Mouse (Mus musculus): Measurements from ENCODE around the gene Pawr.
"Not testable (repeated sequence)": the region's sequence is repeated elsewhere in the genome, so short reads cannot be mapped to it uniquely, and the experiment has no call there.

Pawr gene

DNA sequence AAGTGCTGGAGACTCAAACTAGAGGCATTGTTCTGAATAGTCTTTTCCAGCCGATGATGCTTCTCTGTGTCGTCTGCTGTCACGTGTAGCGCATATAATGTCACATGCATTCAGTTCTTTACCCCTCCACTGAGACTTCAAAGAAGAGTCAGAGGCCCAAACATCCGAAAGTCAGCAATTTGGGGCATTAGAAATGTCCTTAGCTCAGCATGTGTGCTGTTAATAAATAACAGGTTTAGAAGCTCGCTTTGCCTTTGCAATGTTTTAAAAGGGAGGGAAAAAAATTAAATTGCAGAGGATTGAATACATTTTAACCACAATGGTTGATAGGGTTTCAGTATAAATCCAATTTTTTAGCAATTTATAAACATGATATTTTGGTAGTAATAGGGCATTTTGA is 18.1 kb upstream of the Pawr start:
- no peak for DNase-seq (ENCODE audit: low spot score in 2 of 2)

DNA sequence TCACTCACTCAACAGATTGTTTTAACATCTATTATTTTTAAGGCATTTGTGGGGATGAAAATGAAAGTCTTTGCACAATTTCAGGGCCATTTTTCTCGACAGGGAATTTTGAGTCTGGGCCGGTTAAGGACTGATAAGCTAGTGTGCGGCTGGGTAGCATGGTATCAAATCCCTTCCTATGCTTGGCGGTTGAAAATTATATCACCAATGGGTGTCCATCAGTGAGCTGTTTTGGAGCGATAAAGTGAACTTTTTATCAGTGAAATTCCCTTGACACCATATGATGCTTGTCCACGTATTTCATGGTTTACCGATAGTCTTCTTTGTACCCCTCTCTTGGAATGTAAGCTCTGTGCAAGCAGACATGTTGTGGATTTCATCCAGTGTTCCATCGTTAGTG is 17.5 kb upstream of the Pawr start:
- DNase-seq (ENCODE audit: low spot score in 2 of 2) = no peak

DNA sequence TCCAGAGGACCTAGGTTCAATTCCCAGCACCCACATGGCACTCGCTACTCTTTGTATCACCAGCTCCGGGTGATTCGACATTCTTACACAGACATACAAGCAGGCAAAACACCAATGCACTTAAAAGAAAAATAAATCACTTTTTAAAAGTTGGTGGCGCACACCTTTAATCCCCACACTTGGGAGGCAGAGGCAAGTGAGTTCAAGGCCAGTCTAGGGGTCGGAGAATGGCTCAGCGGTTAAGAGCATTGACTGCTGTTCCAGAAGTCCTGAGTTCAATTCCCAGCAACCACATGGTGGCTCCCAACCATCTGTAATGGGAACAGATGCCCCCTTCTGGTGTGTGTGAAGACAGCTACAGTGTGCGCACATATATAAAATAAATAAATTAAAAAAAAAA is 16.7 kb upstream of the Pawr start:
- DNase-seq (ENCODE audit: low spot score in 2 of 2) = no peak

DNA sequence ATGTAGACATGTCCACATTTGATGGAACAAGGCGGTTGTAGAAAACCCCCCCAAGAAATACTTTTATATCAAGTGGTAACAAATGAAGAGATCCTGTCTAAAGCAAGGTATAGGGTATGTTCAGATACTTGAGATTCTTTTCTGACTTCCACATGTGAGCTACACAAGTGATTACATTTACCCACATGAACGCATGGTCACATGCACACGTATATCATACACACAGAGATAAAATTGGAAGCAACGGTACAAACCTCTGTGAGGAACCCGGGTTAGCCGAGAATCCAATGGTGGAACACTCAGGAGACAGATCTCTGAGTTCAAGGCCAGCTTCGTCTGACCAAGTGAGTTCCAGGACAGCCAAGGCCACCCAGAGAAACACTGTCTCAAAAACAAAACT is 3.6 kb upstream of the Pawr start:
- DNase-seq (ENCODE audit: low spot score in 2 of 2) = no peak

DNA sequence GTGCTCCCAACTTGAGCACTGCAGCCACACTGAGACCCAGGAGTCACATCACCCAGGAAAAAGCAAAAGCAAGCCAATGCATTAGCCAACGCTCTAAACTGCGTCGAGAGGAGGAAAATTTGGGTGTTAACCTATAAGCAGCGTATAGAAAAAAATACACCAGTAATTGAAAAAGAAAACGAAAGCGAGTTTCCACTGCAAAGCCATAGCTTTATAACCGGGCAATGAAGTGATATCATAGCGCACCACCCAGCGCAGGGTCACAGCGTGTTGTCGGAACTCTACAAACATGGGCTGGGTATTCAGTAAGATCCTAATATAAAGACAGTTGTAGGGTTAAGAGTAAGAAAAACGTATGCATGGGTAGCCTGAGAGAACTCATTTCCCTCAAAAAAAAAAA is 2.9 kb upstream of the Pawr start:
- DNase-seq (ENCODE audit: low spot score in 2 of 2) = no peak

DNA sequence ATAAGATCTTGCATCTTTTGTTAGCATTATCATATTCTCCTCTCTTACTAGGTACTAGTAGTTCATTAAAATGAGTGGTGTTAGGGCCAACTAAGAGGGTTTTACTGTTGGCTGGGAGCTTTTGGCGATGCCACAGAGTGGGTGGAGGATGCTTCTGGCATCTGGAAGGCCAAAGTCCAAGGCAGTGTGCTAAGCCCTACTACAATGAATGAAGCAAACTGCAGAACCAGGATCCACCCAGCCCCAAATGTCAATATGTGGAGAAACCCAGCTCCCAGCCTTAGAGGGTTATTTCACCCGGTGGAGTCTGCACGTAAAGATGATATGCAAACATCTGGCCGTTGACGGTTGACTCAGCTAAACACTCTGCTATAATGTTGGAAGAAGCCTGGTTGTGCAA is 2.1 kb upstream of the Pawr start:
- no peak for DNase-seq (ENCODE audit: low spot score in 2 of 2)

DNA sequence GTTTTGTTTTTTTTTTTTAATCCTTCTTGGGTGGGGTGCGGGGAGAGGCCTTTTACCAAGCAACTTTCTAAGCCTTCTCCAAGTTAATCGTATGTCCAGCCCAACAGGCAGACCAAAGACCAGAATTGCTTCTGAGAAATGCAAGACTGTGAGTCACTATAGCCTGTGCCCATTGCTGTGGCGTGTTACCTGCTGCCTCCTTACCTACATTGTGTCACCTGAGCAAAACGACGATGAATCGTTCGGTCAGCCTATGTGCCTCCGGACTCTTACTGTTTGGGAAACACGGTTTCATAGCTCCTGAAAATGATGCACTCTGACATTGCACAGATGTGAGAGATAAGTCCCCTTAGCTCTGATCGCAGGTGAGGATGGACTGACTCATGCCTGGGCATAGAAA is 957 bp upstream of the Pawr start:
- DNase-seq (ENCODE audit: low spot score in 2 of 2) = no peak

DNA sequence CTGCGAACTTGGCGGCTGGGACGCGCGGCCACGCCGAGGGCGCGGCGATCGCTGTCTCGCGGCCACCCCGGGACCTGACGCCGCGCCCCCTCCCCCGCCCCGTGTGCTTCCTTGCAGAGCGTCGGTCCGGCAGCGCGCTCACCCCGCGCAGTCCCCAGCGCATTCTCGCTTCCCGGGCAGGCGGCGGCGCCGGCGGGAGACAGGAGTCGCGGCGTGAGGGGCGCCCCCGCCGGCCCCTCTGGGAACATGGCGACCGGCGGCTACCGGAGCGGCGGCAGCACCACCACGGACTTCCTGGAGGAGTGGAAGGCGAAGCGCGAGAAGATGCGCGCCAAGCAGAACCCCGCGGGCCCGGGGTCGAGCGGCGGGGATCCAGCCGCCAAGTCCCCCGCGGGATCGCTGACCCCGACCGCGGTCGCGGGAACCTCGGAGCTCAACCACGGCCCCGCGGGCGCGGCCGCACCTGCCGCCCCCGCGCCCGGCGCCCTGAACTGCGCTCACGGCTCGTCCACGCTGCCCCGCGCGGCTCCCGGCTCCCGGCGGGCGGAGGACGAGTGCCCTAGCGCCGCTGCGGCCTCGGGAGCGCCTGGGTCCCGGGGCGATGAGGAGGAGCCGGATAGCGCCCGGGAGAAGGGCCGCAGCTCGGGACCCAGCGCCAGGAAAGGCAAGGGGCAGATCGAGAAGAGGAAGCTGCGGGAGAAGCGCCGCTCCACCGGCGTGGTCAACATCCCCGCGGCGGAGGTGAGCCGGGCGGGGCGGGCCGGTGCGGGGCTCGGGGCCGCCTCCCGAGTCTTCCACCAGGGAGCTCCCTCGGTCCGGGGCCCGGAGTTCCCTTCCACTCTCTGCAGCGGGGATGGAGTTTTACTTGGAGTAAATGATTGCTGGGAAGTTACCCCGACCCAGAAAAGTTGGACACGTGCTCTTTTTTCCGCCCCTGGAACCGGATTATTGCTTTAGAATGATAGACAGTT is 935 bp downstream of the Pawr start:
- DNase-seq (ENCODE audit: low spot score in 2 of 2) = peak; percentile 35 to 42

DNA sequence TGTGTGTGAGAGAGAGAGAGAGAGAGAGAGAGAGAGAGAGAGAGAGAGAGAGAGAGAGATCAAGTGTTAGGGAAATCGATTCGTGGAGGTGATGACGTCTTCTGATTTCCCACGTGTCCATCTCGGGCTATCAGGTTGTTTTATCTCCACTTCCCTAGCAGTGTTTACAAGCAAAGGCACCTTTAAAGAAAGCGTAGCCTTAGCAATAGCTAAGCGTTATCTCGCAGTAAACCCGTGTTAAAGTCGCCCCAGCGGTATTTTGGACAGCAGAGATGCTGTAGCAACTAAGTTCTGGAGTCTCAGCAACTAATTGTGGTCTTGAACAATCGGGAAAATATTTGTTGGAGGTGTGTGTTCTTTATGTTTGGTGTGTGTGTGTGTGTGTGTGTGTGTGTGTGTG is 1.7 kb downstream of the Pawr start:
- no peak for DNase-seq (ENCODE audit: low spot score in 2 of 2)

DNA sequence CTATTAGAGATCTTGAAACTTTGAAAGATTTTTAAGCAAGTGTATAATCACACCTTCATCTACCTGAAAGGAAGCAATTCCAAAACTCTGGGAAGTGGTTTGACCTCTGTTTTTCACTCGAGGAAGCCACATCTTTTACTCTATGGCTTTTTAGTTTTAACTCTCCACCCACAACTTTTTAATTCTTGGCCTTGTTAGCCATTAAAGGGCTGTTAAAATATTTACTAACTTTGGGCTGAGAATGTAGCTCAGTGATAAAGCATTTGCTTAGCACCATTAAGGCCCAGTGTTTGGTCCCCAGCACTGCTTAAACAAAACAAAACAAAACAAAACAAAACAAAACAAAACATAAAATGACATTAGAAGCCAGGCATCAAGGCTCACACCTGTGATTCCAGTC is 2.2 kb downstream of the Pawr start:
- no peak for DNase-seq (ENCODE audit: low spot score in 2 of 2)

DNA sequence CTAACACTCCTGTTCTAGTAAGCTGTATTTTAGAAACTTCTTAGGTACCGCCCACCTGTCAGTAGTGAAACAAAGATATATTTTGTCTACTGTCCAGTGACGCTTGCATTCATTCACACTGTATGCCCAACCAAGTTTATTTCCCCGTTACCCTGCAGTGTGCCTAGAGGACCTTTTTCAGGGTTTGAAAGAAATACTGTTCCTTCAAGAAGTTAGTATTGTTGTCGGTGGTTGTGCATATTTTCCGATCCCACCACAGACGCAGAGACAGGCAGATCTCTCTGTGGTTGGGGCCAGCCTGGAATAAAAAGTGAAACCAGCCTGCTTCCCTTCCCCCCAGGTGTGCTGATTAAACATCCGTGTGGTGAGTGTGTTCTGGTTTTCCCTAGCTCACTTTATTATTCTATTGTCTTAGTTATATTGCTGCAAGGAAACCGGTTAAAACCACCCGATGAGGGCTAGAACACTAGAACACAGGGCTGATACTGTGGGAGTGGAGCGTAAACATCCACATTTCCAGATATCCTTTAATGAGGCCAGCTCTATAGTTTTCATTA is 3.9 kb downstream of the Pawr start:
- DNase-seq (ENCODE audit: low spot score in 2 of 2) = no peak

DNA sequence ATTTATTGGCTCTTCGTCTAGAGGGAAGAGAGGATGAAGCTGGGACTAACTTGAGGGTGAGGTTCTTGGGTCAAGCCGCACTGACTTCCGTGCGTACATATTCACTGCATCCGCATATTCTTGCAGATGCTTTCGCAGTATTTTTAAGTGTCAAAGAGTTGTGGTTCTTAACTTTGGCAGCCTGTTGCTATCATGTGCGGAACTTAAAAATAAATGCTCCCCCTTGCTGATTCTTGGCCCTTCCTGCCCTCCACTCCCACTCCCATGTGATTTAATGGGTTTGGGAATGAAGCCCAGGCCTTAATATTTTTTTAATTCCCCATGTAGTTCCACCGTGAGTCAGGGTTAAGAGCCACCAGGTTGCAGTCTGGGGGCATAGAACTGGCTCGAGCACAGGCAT is 4.7 kb downstream of the Pawr start:
- DNase-seq (ENCODE audit: low spot score in 2 of 2) = peak in 1 of 2 experiments; percentile 5

DNA sequence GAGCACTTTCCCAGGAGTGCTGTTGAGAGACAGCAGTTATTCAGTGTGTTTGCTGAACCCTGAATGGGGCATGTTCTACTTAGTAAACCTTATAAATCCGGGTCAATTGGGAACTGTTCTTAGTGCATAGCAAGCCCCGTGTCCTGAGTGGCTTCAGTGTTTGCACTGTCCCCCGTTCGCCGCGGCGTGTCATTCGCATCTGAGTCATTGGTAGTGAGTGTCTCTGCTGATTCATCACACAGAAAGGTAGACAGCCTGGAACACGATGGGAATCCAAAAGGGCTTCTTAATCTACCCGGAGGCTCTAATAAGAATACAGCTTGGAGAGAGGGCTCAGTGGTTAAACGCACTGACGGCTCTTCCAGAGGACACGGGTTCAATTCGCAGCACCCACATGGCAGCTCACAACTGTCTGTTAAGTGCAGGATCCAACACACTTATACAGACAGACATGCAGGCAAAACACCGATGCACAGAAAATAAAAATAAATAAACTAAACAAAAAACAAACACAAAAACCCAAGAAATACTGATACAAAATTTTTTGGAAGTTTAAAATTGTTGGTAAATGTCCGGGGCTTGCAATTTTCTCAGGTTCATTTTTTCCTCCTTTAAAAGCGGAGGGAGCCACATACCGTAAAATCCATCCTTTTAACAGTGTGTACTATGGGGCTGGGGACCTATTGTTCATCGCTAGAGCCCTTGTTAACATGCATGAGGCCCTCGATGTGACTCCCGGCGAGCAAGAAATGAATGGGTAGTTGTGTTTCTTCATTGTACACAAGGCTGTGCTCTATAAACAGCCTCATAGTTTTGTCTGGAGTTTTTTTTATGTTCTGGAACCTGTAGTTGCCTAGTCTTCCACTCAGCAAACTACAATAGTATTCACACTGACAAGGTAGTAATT is 6.4 kb downstream of the Pawr start:
- no peak for DNase-seq (ENCODE audit: low spot score in 2 of 2)

DNA sequence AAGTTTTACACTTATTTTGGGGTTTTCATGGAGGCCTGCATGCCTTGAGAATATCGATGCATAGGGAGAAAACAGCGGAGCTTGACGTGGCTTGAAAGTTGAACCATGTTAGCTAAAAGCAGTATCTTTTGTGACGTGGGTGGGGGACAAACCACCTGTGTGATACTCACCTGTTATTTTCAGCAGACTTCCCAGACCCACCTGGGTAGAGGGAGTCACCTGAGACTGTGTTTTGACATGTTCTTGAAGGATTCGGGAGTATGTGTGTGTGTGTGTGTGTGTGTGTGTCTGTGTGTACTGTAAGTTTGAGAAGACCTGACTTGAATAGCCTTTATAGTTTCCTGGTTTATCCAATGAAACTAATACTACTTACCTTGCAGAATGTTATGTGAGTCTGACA is 7.2 kb downstream of the Pawr start:
- no peak for DNase-seq (ENCODE audit: low spot score in 2 of 2)

DNA sequence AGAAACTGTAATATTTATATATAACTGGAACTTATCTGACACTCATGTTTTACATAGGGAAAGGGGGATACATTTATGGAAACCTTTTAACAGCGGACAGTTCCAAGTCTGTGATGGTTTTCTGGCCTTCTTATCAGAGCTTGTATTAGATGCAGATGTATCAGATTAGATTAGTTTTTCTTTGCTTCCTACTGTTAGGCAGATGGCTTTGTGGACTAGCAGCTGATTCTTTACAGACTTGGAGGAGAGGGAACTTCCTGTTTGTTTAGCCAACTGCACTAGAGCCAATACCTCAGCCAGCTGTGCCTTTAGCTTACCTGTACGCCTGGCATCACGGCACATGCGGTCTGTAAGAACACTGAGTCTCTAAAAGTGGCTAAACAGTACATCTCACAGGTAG is 8.0 kb downstream of the Pawr start:
- DNase-seq (ENCODE audit: low spot score in 2 of 2) = no peak

DNA sequence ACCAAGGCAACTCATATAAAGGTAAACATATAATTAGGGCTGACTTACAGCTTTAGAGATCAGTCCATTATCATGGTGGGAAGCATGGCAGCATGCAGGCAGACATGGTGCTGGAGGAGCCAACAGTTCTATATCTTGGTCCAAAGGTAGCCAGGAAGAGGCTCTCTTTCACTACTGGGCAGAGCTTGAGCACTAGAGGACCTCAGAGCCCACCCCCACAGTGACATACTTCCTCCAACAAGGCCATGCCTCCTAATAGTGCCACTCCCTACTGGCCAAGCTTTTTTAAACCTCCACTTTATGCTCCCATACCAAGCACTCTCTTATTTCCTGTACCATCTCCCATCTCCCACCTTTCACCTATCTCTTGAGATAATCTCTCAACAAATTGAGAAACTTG is 11.8 kb downstream of the Pawr start:
- no peak for DNase-seq (ENCODE audit: low spot score in 2 of 2)

DNA sequence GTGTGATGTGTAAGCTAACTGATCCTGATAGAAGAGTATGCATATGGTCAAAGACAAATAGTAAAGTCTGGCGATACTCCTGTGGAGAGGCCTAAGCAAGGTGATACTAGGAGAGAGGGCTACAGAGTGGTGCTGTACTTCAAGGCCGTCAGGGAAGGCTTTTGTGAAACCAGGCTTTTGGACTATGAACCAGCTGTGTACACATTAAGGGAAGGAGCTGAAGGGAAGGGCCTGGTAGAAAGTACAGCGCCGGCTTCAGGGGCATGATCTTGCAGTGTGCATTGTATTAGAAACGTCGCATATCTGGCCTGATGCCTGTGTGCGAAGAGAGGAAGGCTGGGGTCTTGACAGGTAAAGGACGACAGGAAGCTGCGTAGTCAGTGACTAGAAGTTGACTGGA is 13.2 kb downstream of the Pawr start:
- no peak for DNase-seq (ENCODE audit: low spot score in 2 of 2)

DNA sequence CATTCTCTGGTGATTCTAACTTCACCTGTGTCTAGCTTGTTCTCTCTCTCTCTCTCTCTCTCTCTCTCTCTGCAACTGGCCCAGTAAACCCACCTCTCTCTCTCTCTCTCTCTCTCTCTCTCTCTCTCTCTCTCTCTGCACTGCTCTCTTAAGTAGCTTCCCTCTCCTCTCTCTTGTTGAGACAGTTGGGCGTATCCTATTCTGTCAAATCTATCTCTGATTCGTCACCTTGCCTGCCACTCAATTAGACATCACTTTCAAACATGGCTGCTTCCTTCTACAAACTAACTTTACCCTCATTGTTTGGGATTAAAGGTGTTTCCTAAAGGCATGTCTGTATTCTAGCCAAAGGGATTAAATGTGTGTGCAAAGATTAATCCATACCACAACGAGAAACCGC is 14.4 kb downstream of the Pawr start:
- DNase-seq (ENCODE audit: low spot score in 2 of 2) = not testable (repeated sequence)

DNA sequence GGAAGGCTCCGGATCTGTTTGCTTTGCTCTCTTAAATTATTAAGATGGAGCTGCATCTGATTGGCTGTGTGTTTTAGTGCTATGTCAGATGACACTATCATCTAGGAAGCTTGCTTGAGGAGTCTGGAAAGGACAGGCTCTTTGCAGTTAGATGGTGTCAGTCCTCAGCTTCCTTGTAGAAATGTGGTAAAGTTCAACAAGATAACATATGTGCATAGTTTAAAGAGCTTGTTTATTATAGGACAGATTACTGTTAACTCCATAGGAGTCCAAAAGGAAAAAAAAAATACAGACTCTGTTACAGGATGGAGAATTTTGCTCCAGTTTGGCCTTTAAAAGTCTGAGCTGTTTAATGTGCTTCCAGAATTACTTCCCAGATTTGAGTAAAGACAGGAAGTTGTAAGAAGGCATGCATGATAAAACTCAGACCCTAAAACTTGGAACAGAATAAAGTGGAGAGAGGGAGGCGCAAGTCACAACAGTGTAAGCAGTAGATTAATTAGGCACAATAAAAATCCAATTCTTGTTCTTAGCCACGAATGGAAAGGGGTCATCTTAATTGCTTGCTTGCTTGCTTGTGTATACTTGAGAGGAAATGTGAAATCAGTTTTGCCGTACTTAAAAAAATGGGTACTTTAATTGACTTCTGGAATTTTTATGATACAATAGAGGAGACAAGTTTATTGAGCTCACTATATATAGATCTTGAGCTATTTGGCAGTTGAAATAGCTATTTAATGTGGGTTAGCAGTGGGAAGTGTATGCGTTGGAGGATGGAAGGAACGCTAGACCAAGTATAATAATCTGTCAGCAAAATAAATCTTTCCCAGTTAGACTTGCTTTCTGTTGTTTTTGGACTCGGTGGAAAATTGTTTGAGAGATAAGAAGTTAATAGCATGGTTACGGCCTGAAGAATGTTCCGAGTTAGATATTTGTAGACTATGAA is 18.5 kb downstream of the Pawr start:
- no peak for DNase-seq (ENCODE audit: low spot score in 2 of 2)

DNA sequence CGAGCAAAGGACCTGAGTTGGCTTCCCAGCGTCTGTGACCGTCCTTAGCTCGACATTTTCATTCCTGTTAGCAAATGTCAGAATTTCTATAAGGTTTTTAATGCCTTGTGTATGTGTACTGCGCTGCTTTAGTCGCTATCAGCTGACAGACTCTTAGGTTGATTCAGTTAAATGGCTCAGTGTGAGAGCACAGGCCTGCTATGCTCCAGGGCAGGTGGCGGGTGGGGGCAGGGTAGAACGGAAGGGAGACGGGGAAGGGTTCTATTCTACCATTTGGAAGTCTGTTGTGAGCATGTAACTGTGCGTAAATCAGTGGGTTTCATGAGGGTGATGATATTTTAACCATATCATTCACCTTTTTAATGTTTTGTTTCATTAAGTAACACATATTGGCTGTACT is 21.0 kb downstream of the Pawr start:
- DNase-seq (ENCODE audit: low spot score in 2 of 2) = no peak

DNA sequence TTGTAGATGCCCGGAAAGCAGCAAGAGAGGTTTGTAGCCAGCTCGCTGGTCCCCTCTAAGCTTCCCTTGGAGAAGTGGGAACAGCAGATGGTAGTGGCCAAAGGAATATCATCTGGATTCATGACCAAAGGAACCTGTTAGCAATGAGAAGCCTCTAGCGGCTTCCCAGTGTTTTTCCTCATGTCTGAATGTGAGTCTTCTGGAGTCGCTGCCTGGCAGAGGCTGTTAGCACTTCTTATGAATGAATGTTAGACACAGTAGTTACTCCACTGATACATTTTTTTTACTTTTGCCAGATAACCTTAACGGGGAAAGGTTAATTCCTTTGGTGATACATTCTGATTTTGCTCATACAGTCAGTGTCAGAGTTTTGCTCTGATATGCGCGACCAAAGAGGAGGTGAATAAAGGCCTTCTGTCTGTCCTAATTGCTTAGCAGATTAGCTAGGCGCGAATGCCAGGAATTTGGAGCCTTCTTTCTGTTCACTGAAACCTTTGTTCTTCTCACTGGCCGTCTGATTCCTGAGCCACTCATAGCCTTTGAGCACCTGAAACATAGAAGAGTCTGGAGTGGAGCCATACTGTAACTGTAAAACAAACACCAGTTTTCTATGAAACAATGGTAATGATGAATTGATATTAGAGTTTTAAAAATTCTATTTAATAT is 22.9 kb downstream of the Pawr start:
- no peak for DNase-seq (ENCODE audit: low spot score in 2 of 2)
